Mouse (Mus musculus): ENCODE results near the gene Kcnk3. TPM values are rescaled to one million over a fixed set of nuclear protein-coding genes. Genes with fewer than 3 reads are reported as not detected.

The Kcnk3 gene
- polyA plus RNA-seq, 1 experiment from 2014 or later, result 2.1 TPM

DNA sequence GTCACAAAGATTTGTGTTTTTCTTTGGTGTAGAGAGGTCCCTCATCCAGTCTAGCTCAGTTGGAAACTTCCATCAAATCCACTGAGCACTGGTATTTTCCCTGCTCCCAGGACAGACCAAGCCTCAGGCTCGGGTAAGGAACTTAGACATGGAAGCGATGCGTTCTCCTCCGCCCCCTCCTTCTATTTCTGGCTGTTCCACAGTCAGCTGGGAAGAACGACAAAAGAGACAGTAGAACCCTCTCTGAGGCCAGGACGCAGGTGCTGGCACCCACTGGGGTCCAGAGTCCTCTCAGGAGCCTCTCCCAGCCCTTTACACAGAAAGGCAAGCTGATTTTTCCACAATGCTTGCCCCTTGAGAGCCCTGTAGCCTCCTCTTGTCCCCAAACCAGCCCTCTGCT lies 42.4 kb downstream of the Kcnk3 start:
- H3K4me1 ChIP-seq (ENCODE audit: control insufficient read depth, insufficient read depth, low read length), result no peaks in the 10 kb centered on the region
- no peaks in the 10 kb centered on the region for H3K36me3 ChIP-seq (ENCODE audit: control insufficient read depth, insufficient read depth, low read length)
- no peak overlapping the region for H3K4me2 ChIP-seq (replicated peaks; ENCODE audit: low read depth, low read length)
- H3K9ac ChIP-seq (ENCODE audit: low read depth, low read length), result no peak overlapping the region
- no peaks in the 10 kb centered on the region for H3K27me3 ChIP-seq (ENCODE audit: control insufficient read depth, insufficient read depth, low read length)
- H3K27ac ChIP-seq (ENCODE audit: low read depth, low read length), result no peak overlapping the region
- no peaks in the 10 kb centered on the region for H3K9me3 ChIP-seq (ENCODE audit: control insufficient read depth, low read length)
- H3K4me3 ChIP-seq (ENCODE audit: low read length), result no peak overlapping the region
- no peak for ATAC-seq (ENCODE audit: low FRiP score, low TSS enrichment)
- WGBS, result 81% methylated on average over 6 of the region's 6 CpGs

DNA sequence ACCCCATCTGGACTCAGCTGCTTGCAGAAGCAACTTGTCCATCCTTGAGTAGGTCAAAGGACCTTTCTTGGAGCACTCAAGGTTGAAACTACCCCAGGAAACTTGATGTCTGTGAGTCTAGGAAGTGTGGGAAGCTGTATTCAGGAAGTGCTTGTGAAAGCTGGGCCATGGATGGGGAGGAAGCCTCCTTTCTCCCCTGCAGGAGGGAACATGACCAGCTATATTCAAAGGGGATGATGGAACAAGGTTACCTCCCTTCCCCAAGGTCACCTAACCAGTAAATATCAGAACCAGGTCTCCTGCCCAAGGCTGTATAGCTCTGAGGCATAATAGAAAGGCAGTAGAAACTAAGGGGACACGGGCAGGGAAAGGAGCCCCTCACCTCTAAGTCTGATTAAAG lies 44.2 kb downstream of the Kcnk3 start:
- Histone ChIP-seq H3K27ac (ENCODE audit: low read depth, low read length) (no peak overlapping the region), H3K9ac (ENCODE audit: low read depth, low read length) (no peak overlapping the region), H3K4me2 (replicated peaks; ENCODE audit: low read depth, low read length) (no peak overlapping the region), H3K9me3 (ENCODE audit: control insufficient read depth, low read length) (no peaks in the 10 kb centered on the region), H3K27me3 (ENCODE audit: control insufficient read depth, insufficient read depth, low read length) (no peaks in the 10 kb centered on the region), H3K4me1 (ENCODE audit: control insufficient read depth, insufficient read depth, low read length) (no peaks in the 10 kb centered on the region), H3K4me3 (ENCODE audit: low read length) (no peak overlapping the region), H3K36me3 (ENCODE audit: control insufficient read depth, insufficient read depth, low read length) (no peaks in the 10 kb centered on the region)
- ATAC-seq (ENCODE audit: low FRiP score, low TSS enrichment), result no peak
- 66% methylated on average over 1 of the region's 1 CpGs for WGBS

DNA sequence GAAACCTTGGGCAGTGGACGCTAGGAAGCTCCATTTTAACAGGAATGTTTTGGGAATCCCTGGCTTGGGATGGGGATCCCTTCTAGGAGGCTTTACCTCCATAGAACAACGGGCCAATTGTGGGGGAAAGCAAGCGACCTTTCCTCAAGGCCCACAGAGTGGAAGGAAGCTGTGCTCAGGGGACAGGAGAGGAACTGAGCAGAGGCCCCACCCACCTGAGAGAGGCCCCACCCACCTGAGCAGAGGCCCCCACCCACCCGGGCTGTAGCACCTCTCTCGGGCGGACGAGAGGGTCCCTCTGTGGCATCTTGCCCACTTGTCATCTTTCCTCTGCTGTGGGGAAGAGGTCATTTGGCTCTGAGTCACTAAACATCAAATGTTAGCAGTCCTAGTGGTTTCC lies 49.0 kb downstream of the Kcnk3 start:
- no peak overlapping the region for H3K4me2 ChIP-seq (replicated peaks; ENCODE audit: low read depth, low read length)
- no peaks in the 10 kb centered on the region for H3K36me3 ChIP-seq (ENCODE audit: control insufficient read depth, insufficient read depth, low read length)
- H3K9ac ChIP-seq (ENCODE audit: low read depth, low read length), result no peak overlapping the region
- no peaks in the 10 kb centered on the region for H3K4me1 ChIP-seq (ENCODE audit: control insufficient read depth, insufficient read depth, low read length)
- no peaks in the 10 kb centered on the region for H3K27me3 ChIP-seq (ENCODE audit: control insufficient read depth, insufficient read depth, low read length)
- H3K4me3 ChIP-seq (ENCODE audit: low read length), result no peak overlapping the region
- no peak overlapping the region for H3K27ac ChIP-seq (ENCODE audit: low read depth, low read length)
- 52% methylated on average over 7 of the region's 7 CpGs for WGBS
- ATAC-seq (ENCODE audit: low FRiP score, low TSS enrichment), result no peak
- H3K9me3 ChIP-seq (ENCODE audit: control insufficient read depth, low read length), result no peaks in the 10 kb centered on the region

DNA sequence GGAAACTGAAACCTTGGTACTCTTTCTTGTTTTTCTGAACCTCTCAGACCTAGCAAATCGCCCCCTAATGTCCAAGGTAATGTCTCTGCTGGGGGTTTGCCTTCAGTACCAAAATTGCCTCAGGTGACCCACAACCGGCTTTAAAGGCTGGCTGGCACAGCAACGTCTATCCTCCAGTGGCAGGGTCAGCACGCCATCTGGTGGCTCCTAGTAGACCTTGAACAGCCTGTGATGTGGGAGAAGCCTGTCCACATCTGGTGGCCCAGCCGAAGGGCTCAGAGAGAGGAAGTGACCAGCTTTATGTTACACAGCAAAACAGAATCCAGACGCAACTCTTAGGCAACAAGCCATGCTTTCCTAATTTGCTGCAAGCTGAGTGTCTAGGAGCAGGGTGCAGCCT lies 50.1 kb downstream of the Kcnk3 start:
- 4% methylated on average over 6 of the region's 6 CpGs for WGBS

DNA sequence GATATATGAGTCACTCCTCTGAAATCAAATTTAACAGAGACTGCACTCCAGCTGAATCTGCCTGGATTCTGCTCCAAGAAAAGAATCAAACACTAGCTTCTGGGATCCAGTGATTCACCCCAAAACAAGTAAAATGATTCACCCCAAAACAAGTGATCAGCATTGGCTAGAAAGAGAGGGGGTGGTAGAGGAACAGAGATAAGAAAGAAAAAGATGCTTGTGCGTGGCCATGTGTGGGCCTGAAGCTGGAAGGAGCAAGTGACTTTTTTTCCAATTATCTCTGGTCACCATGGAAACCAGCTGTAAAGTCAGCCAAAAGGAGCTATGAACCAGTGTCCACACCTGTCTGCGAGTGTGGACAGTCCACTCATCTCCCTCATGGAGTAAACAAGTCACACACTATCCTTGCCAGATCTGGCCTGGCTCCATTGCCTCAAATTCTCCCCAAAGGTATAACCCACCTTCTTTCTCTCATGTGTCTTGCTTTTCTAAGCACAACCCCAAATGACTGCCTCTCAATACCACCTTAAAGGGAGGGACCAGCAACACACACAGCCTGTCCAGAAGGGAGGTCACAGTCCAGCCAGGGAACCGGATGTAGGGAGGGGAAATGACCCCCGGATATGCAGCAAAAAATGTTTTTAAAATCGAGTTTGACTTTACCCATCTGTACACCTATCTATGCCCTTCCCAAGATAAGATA lies 55.7 kb downstream of the Kcnk3 start:
- Histone ChIP-seq H3K9me3 (ENCODE audit: control insufficient read depth, low read length) (no peaks in the 10 kb centered on the region), H3K27ac (ENCODE audit: low read depth, low read length) (no peak overlapping the region), H3K27me3 (ENCODE audit: control insufficient read depth, insufficient read depth, low read length) (no peaks in the 10 kb centered on the region), H3K36me3 (ENCODE audit: control insufficient read depth, insufficient read depth, low read length) (no peaks in the 10 kb centered on the region), H3K4me2 (replicated peaks; ENCODE audit: low read depth, low read length) (no peak overlapping the region), H3K4me1 (ENCODE audit: control insufficient read depth, insufficient read depth, low read length) (peaks cover 9% of the 10 kb centered on the region), H3K9ac (ENCODE audit: low read depth, low read length) (no peak overlapping the region), H3K4me3 (ENCODE audit: low read length) (no peak overlapping the region)
- ATAC-seq (ENCODE audit: low FRiP score, low TSS enrichment), result no peak
- WGBS, result 59% methylated on average over 5 of the region's 5 CpGs

More for the DNA sequence above, 50.1 kb downstream of the Kcnk3 start:
- H3K9ac ChIP-seq (ENCODE audit: low read depth, low read length), result no peak overlapping the region
- H3K4me2 ChIP-seq (replicated peaks; ENCODE audit: low read depth, low read length), result no peak overlapping the region
- H3K4me3 ChIP-seq (ENCODE audit: low read length), result no peak overlapping the region
- ATAC-seq (ENCODE audit: low FRiP score, low TSS enrichment), result peak; percentile 68; the same call in 1 of the 2 replicates
- H3K36me3 ChIP-seq (ENCODE audit: control insufficient read depth, insufficient read depth, low read length), result no peaks in the 10 kb centered on the region
- no peak overlapping the region for H3K27ac ChIP-seq (ENCODE audit: low read depth, low read length)
- H3K9me3 ChIP-seq (ENCODE audit: control insufficient read depth, low read length), result no peaks in the 10 kb centered on the region
- no peaks in the 10 kb centered on the region for H3K4me1 ChIP-seq (ENCODE audit: control insufficient read depth, insufficient read depth, low read length)
- H3K27me3 ChIP-seq (ENCODE audit: control insufficient read depth, insufficient read depth, low read length), result no peaks in the 10 kb centered on the region

DNA sequence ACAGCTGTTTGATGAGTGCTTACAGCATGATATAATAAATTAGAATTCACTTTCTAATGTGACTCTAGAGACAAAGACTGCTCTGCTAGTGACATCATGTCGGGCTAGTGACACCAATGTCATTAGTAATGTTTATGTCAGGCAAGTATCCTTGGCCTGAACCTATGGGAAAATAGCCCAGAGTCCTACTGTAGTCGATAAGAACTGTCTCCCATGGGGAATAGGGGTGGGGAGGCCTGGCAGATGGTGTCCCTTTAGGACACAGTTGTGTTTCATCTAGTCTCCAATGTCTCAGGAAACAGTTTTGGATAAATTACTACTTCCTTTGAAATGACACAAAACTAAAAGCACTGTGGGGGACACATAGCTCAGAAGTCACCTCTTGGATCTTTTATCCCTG lies 58.1 kb downstream of the Kcnk3 start:
- H3K9me3 ChIP-seq (ENCODE audit: control insufficient read depth, low read length), result no peaks in the 10 kb centered on the region
- 63% methylated on average over 2 of the region's 2 CpGs for WGBS

DNA sequence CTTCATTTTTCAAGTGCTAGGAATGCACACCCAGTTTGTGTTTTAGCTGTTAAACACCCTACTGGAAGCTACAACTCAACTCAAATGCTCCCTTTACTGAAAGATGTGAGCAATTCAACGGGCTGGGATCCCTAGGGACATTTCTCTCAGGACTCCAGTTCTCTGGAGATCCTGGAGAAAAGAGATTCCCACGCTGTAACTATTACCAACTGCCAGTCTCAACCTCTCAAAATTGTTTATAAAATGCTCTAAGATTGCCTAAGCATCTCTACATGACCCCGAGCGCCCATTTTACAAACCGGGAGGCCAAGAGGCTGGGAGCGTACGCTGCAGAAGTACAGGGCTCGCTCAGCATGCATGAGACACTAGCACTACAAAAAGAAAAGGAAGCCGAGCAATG lies 59.4 kb downstream of the Kcnk3 start:
- Histone ChIP-seq H3K4me2 (replicated peaks; ENCODE audit: low read depth, low read length) (peak overlapping the region; percentile 77), H3K27me3 (ENCODE audit: control insufficient read depth, insufficient read depth, low read length) (no peaks in the 10 kb centered on the region), H3K9me3 (ENCODE audit: control insufficient read depth, low read length) (no peaks in the 10 kb centered on the region), H3K36me3 (ENCODE audit: control insufficient read depth, insufficient read depth, low read length) (no peaks in the 10 kb centered on the region), H3K4me3 (ENCODE audit: low read length) (peak overlapping the region; percentile 77), H3K9ac (ENCODE audit: low read depth, low read length) (peak overlapping the region; percentile 71), H3K4me1 (ENCODE audit: control insufficient read depth, insufficient read depth, low read length) (peaks cover 10% of the 10 kb centered on the region), H3K27ac (ENCODE audit: low read depth, low read length) (no peak overlapping the region)
- ATAC-seq (ENCODE audit: low FRiP score, low TSS enrichment), result 0 out of 2 replicates have a peak, but pooled peaks have one; percentile 16
- 19% methylated on average over 9 of the region's 9 CpGs for WGBS

More for the DNA sequence above, 58.1 kb downstream of the Kcnk3 start:
- no peak overlapping the region for H3K4me3 ChIP-seq (ENCODE audit: low read length)
- ATAC-seq (ENCODE audit: low FRiP score, low TSS enrichment), result no peak
- H3K4me2 ChIP-seq (replicated peaks; ENCODE audit: low read depth, low read length), result no peak overlapping the region
- H3K27ac ChIP-seq (ENCODE audit: low read depth, low read length), result no peak overlapping the region
- H3K9ac ChIP-seq (ENCODE audit: low read depth, low read length), result no peak overlapping the region
- H3K27me3 ChIP-seq (ENCODE audit: control insufficient read depth, insufficient read depth, low read length), result no peaks in the 10 kb centered on the region
- H3K36me3 ChIP-seq (ENCODE audit: control insufficient read depth, insufficient read depth, low read length), result no peaks in the 10 kb centered on the region
- peaks cover 10% of the 10 kb centered on the region for H3K4me1 ChIP-seq (ENCODE audit: control insufficient read depth, insufficient read depth, low read length)

DNA sequence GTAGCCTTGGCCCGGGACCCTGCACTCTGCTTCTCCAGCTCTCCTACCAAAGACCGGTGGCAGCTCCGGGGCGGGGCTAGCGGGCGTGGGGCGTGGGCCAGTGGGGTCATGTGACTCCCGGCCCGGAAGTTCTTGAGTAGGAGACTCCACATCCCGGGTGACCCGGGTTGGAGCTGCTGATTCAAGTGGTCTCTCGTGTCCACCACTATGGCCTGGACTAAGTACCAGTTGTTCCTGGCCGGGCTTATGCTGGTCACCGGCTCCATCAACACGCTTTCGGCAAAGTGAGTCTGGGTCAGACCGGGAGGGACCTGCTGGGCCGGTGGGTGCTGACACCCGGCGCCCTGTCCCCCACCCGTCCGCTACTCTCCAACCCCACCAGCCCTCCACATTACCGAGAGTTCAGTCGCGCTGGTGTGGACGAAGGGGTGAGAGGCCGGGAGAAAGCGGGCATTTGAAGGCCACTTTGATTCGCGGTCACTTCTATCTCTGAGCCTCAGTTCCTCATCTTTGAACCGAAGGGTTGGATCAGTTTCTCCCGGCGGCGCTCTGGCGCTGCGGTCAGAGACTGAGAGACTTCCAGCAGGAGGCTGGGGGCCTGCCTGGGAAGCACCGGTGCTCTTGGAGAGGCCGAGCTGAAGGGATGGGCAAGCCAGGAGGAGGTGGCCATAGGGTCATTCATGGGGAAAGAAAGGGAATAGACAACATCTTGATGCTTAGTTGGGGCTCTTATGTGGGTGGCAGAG lies 60.0 kb downstream of the Kcnk3 start, which contains the start of gene Slc35f6:
Gene Slc35f6 (plus strand): TSS at position 119 of the 746 bp plus-strand sequence.
- Histone ChIP-seq H3K27me3 (ENCODE audit: control insufficient read depth, insufficient read depth, low read length) (no peaks in the 10 kb centered on the region), H3K4me3 (ENCODE audit: low read length) (peak within 1 kb of the TSS; percentile 77), H3K27ac (ENCODE audit: low read depth, low read length) (no peak within 1 kb of the TSS), H3K4me2 (replicated peaks; ENCODE audit: low read depth, low read length) (peak within 1 kb of the TSS; percentile 77), H3K4me1 (ENCODE audit: control insufficient read depth, insufficient read depth, low read length) (peaks cover 10% of the 10 kb centered on the region), H3K9ac (ENCODE audit: low read depth, low read length) (peak within 1 kb of the TSS; percentile 71), H3K36me3 (ENCODE audit: control insufficient read depth, insufficient read depth, low read length) (no peaks in the 10 kb centered on the region), H3K9me3 (ENCODE audit: control insufficient read depth, low read length) (no peaks in the 10 kb centered on the region)
- under 1% methylated on average over 38 of the region's 38 CpGs for WGBS
- ATAC-seq (ENCODE audit: low FRiP score, low TSS enrichment), result peak; percentile 94

DNA sequence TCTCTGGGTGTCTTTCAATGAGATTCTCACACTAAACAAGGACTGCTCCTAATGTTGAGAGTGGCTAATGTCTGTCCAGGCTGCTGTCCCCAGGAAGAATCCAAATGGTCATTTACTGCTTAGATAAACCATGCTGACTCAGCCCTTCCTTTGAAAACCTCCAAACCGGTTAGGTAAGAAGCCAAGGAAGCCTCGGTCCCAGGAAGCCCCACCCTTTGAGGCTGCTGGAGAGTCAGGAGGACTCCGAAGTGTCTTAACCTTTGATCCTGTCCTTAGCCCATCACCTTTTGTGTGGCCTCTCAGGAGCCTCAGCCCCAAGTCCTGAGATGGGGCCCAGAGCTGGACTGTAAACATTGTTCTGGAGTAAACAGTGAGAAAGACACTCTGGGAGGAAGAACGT lies 61.6 kb downstream of the Kcnk3 start:
- no peak overlapping the region for H3K9ac ChIP-seq (ENCODE audit: low read depth, low read length)
- no peak overlapping the region for H3K4me3 ChIP-seq (ENCODE audit: low read length)
- no peak overlapping the region for H3K4me2 ChIP-seq (replicated peaks; ENCODE audit: low read depth, low read length)
- H3K27me3 ChIP-seq (ENCODE audit: control insufficient read depth, insufficient read depth, low read length), result no peaks in the 10 kb centered on the region
- 54% methylated on average over 4 of the region's 4 CpGs for WGBS
- 0 out of 2 replicates have a peak, but pooled peaks cover 1% of the 10 kb centered on the region for H3K36me3 ChIP-seq (ENCODE audit: control insufficient read depth, insufficient read depth, low read length)
- H3K4me1 ChIP-seq (ENCODE audit: control insufficient read depth, insufficient read depth, low read length), result peaks cover 10% of the 10 kb centered on the region
- no peaks in the 10 kb centered on the region for H3K9me3 ChIP-seq (ENCODE audit: control insufficient read depth, low read length)
- no peak overlapping the region for H3K27ac ChIP-seq (ENCODE audit: low read depth, low read length)
- no peak for ATAC-seq (ENCODE audit: low FRiP score, low TSS enrichment)

All from kidney, embryonic 14.5 days (tissue).